Mouse (Mus musculus): ENCODE measurements around the gene Cox14. TPM values are rescaled to one million over a fixed set of nuclear protein-coding genes. Genes with fewer than 3 reads are reported as not detected.
"Not testable (repeated sequence)": the region's sequence is repeated elsewhere in the genome, so short reads cannot be mapped to it uniquely, and the experiment has no call there.

The Cox14 gene
- polyA plus RNA-seq, 1 experiment from 2014 or later: 164 TPM

GRCm38 (mm10) chr15:99699715-99700114 lies 25.7 kb upstream of the Cox14 start:
- Histone ChIP-seq H3K4me1 (peaks cover 30% of the 10 kb centered on the region), H3K36me3 (peaks cover 43% of the 10 kb centered on the region), H3K27me3 (peaks cover 23% of the 10 kb centered on the region), H3K9ac (replicated peaks) (no peak overlapping the region), H3K9me3 (no peaks in the 10 kb centered on the region), H3K27ac (replicated peaks) (no peak overlapping the region), H3K4me2 (replicated peaks) (no peak overlapping the region), H3K4me3 (no peak overlapping the region)
- no peak for ATAC-seq (ENCODE audit: low FRiP score, low read depth)
- WGBS: 90% methylated on average over 10 of the region's 10 CpGs

GRCm38 (mm10) chr15:99700219-99701106 lies 25.0 kb upstream of the Cox14 start:
- ATAC-seq (ENCODE audit: low FRiP score, low read depth): no peak
- H3K4me3 ChIP-seq: no peak overlapping the region
- H3K4me2 ChIP-seq (replicated peaks): no peak overlapping the region
- H3K36me3 ChIP-seq: peaks cover 36% of the 10 kb centered on the region
- 90% methylated on average over 18 of the region's 18 CpGs for WGBS
- no peak overlapping the region for H3K27ac ChIP-seq (replicated peaks)
- H3K27me3 ChIP-seq: peaks cover 19% of the 10 kb centered on the region
- peaks cover 33% of the 10 kb centered on the region for H3K4me1 ChIP-seq
- no peaks in the 10 kb centered on the region for H3K9me3 ChIP-seq
- H3K9ac ChIP-seq (replicated peaks): no peak overlapping the region

DNA sequence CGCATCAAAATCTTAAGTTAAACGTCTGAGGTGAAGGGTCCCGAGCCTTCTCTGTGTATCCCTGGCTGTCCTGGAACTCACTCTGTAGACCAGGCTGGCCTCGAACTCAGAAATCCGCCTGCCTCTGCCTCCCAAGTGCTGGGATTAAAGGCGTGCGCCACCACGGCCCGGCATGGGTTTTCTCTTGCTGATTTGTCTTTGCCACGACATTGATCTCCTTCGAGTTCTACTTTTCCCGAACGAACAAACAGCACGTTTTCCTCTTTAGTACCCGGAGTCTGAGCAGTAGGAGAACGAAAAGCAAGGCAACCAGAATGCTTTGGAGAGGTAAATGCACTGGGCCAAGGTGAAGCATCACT lies 23.8 kb upstream of the Cox14 start:
- 46% methylated on average over 16 of the region's 16 CpGs for whole genome bisulfite sequencing
- peak; percentile 0; the same call in 1 of the 2 replicates for ATAC-seq (ENCODE audit: low FRiP score, low read depth)

GRCm38 (mm10) chr15:99701999-99702900 lies 23.2 kb upstream of the Cox14 start, which contains the start of gene Smarcd1:
Gene Smarcd1 (plus strand): TSS chr15:99702129.
- peak; percentile 94 for ATAC-seq (ENCODE audit: low FRiP score, low read depth)
- H3K9ac ChIP-seq (replicated peaks): peak within 1 kb of the TSS; percentile 97
- peak within 1 kb of the TSS; percentile 91 for H3K4me2 ChIP-seq (replicated peaks)
- peaks cover 5% of the 10 kb centered on the region for H3K27me3 ChIP-seq
- peaks cover 33% of the 10 kb centered on the region for H3K4me1 ChIP-seq
- no peaks in the 10 kb centered on the region for H3K9me3 ChIP-seq
- WGBS: under 1% methylated on average over 71 of the region's 71 CpGs
- peak within 1 kb of the TSS; percentile 96 for H3K27ac ChIP-seq (replicated peaks)
- peak within 1 kb of the TSS; percentile 85 for H3K4me3 ChIP-seq
- peaks cover 38% of the 10 kb centered on the region for H3K36me3 ChIP-seq

More for the DNA sequence above, 23.8 kb upstream of the Cox14 start:
- H3K9me3 ChIP-seq; H3K9ac ChIP-seq (replicated peaks): not testable (repeated sequence)
- Histone ChIP-seq H3K27ac (replicated peaks) (peak overlapping the region; percentile 96), H3K4me3 (peak overlapping the region; percentile 85), H3K27me3 (peaks cover 11% of the 10 kb centered on the region), H3K36me3 (peaks cover 38% of the 10 kb centered on the region), H3K4me1 (peaks cover 33% of the 10 kb centered on the region), H3K4me2 (replicated peaks) (peak overlapping the region; percentile 91)

GRCm38 (mm10) chr15:99703104-99703503 lies 22.3 kb upstream of the Cox14 start:
- H3K36me3 ChIP-seq: peaks cover 41% of the 10 kb centered on the region
- H3K9ac ChIP-seq (replicated peaks): peak overlapping the region; percentile 97
- no peaks in the 10 kb centered on the region for H3K9me3 ChIP-seq
- H3K4me3 ChIP-seq: peak overlapping the region; percentile 85
- no peaks in the 10 kb centered on the region for H3K27me3 ChIP-seq
- H3K4me1 ChIP-seq: peaks cover 33% of the 10 kb centered on the region
- H3K4me2 ChIP-seq (replicated peaks): peak overlapping the region; percentile 91
- 57% methylated on average over 9 of the region's 9 CpGs for WGBS
- ATAC-seq (ENCODE audit: low FRiP score, low read depth): no peak
- H3K27ac ChIP-seq (replicated peaks): peak overlapping the region; percentile 96

DNA sequence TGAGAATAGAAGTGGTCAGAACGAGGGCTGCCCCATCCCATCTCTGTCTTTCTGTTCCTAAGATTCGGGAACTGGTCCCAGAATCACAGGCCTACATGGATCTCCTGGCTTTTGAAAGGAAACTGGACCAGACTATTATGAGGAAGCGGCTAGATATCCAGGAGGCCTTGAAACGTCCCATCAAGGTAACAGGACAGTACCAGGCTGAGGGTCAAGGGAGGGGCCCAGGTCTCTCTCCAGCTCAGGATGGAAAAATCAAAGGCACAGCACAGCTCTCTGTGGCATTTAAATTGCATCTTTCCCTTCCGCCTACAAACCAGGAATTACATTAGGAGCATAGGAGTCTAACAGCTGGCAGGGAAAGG lies 21.8 kb upstream of the Cox14 start:
- Histone ChIP-seq H3K9ac (replicated peaks) (peak overlapping the region; percentile 97), H3K4me3 (peak overlapping the region; percentile 85), H3K9me3 (no peaks in the 10 kb centered on the region), H3K4me2 (replicated peaks) (peak overlapping the region; percentile 91), H3K36me3 (peaks cover 47% of the 10 kb centered on the region), H3K27me3 (no peaks in the 10 kb centered on the region), H3K27ac (replicated peaks) (peak overlapping the region; percentile 96), H3K4me1 (peaks cover 33% of the 10 kb centered on the region)
- WGBS: 67% methylated on average over 5 of the region's 5 CpGs
- no peak for ATAC-seq (ENCODE audit: low FRiP score, low read depth)

GRCm38 (mm10) chr15:99704041-99704681 lies 21.3 kb upstream of the Cox14 start:
- peak overlapping the region; percentile 96 for H3K27ac ChIP-seq (replicated peaks)
- H3K9ac ChIP-seq (replicated peaks): peak overlapping the region; percentile 97
- H3K4me2 ChIP-seq (replicated peaks): peak overlapping the region; percentile 91
- H3K9me3 ChIP-seq: no peaks in the 10 kb centered on the region
- H3K27me3 ChIP-seq: no peaks in the 10 kb centered on the region
- no peak for ATAC-seq (ENCODE audit: low FRiP score, low read depth)
- WGBS: 21% methylated on average over 23 of the region's 23 CpGs
- peaks cover 33% of the 10 kb centered on the region for H3K4me1 ChIP-seq
- H3K36me3 ChIP-seq: peaks cover 52% of the 10 kb centered on the region
- H3K4me3 ChIP-seq: peak overlapping the region; percentile 85

GRCm38 (mm10) chr15:99704881-99705280 lies 20.5 kb upstream of the Cox14 start:
- peaks cover 53% of the 10 kb centered on the region for H3K36me3 ChIP-seq
- H3K4me2 ChIP-seq (replicated peaks): peak overlapping the region; percentile 91
- H3K4me3 ChIP-seq: peak overlapping the region; percentile 85
- ATAC-seq (ENCODE audit: low FRiP score, low read depth): no peak
- peak overlapping the region; percentile 96 for H3K27ac ChIP-seq (replicated peaks)
- no peaks in the 10 kb centered on the region for H3K9me3 ChIP-seq
- H3K9ac ChIP-seq (replicated peaks): peak overlapping the region; percentile 97
- H3K27me3 ChIP-seq: no peaks in the 10 kb centered on the region
- peaks cover 33% of the 10 kb centered on the region for H3K4me1 ChIP-seq
- 19% methylated on average over 7 of the region's 7 CpGs for WGBS

- Histone ChIP-seq H3K27me3 (no peaks in the 10 kb centered on the region), H3K9ac (replicated peaks) (peak within 1 kb of the TSS; percentile 97), H3K9me3 (no peaks in the 10 kb centered on the region), H3K27ac (replicated peaks) (peak within 1 kb of the TSS; percentile 96), H3K4me2 (replicated peaks) (peak within 1 kb of the TSS; percentile 91), H3K4me3 (peak within 1 kb of the TSS; percentile 85), H3K4me1 (peaks cover 33% of the 10 kb centered on the region), H3K36me3 (peaks cover 60% of the 10 kb centered on the region)
- 62% methylated on average over 11 of the region's 11 CpGs for WGBS
- no peak for ATAC-seq (ENCODE audit: low FRiP score, low read depth)
These were observed 19.9 kb upstream of the Cox14 start, which contains the start of gene Gm17349 for GRCm38 (mm10) chr15:99705440-99706048. Gene Gm17349 (minus strand): TSS chr15:99705490.

- H3K4me3 ChIP-seq: no peak overlapping the region
- H3K9ac ChIP-seq (replicated peaks): no peak overlapping the region
- H3K4me2 ChIP-seq (replicated peaks): no peak overlapping the region
- no peak for ATAC-seq (ENCODE audit: low FRiP score, low read depth)
- H3K9me3 ChIP-seq: no peaks in the 10 kb centered on the region
- H3K27ac ChIP-seq (replicated peaks): no peak overlapping the region
- WGBS: 97% methylated on average over 13 of the region's 13 CpGs
- H3K4me1 ChIP-seq: peaks cover 19% of the 10 kb centered on the region
- peaks cover 86% of the 10 kb centered on the region for H3K36me3 ChIP-seq
- H3K27me3 ChIP-seq: no peaks in the 10 kb centered on the region
These were observed 17.2 kb upstream of the Cox14 start for GRCm38 (mm10) chr15:99708176-99708575.
